9 mouse cellular contexts compared by ENCODE assay signal in the genomic region with DNA sequence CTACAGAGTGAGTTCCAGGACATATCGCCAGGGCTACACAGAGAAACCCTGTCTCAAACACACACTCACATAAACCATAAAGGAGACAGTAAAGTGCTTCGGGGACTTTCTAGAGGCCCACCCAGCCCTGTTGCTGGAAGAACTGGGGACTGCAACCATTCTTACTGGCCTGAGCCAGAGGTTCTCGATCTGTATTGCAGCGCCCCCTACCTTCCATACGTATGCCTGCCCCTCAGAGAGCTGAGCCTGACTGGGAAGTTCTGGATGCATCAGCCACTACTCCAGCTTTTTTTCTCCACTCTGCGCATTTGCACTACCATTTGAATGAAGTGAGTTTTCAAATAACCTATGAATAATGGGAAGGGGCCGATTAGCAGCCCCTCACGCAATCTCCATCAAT. TPM values are rescaled to one million over a fixed set of nuclear protein-coding genes. Genes with fewer than 3 reads are reported as not detected.
DNase-seq lines count a peak whose midpoint lies in the region.
"Had no signal": no experiment of that assay in that cellular context is flagged by ENCODE, and none has a peak within 500 bp of the region (broad histone marks: within the 10 kb centered on the region; RNA-seq: fewer than 3 reads in every experiment).

No protein-coding gene starts in this region.

- DNase-seq in adrenal gland, postnatal 10 days, result peak; percentile 45
- DNase-seq in adrenal gland, postnatal 4 days (ENCODE audit: low spot score in 2 of 2), result no peak
- DNase-seq in lung, adult 18-20 months, result peak; percentile 60 to 71
- DNase-seq in lung, postnatal 25 days (ENCODE audit: low spot score), result no peak
- peak; percentile 28 for DNase-seq in heart, postnatal 4 days
- DNase-seq in retina, postnatal 1 day, result peak; percentile 46
- DNase-seq in forebrain, embryonic 10.5 days (ENCODE audit: extremely low spot score, low spot score), result no peak
- DNase-seq in midbrain, embryonic 10.5 days (ENCODE audit: low spot score), result no peak

- H3K4me1 ChIP-seq in forebrain, embryonic 10.5 days, result no peaks in the 10 kb centered on the region
- no peaks in the 10 kb centered on the region for H3K4me1 ChIP-seq in midbrain, embryonic 10.5 days
- H3K4me1 ChIP-seq: stomach, embryonic 15.5 days had no signal

- H3K9me3 ChIP-seq in forebrain, embryonic 10.5 days, result no peaks in the 10 kb centered on the region
- no peaks in the 10 kb centered on the region for H3K9me3 ChIP-seq in midbrain, embryonic 10.5 days (replicated peaks)
- H3K9me3 ChIP-seq: stomach, embryonic 15.5 days had no signal

- H3K27ac ChIP-seq in forebrain, embryonic 10.5 days, result no peak overlapping the region
- no peak overlapping the region for H3K27ac ChIP-seq in midbrain, embryonic 10.5 days (replicated peaks)
- H3K27ac ChIP-seq: stomach, embryonic 15.5 days had no signal

- no peak overlapping the region for H3K4me3 ChIP-seq in forebrain, embryonic 10.5 days
- no peak overlapping the region for H3K4me3 ChIP-seq in midbrain, embryonic 10.5 days
- H3K4me3 ChIP-seq: stomach, embryonic 15.5 days had no signal

- 65% methylated on average over 8 of the region's 8 CpGs for WGBS in forebrain, embryonic 10.5 days
- WGBS in midbrain, embryonic 10.5 days, result 63% methylated on average over 8 of the region's 8 CpGs

- H3K27me3 ChIP-seq in forebrain, embryonic 10.5 days (ENCODE audit: poor library complexity, severe bottlenecking), result no peaks in the 10 kb centered on the region
- no peaks in the 10 kb centered on the region for H3K27me3 ChIP-seq in midbrain, embryonic 10.5 days (ENCODE audit: low read depth, poor library complexity, severe bottlenecking)
- H3K27me3 ChIP-seq: stomach, embryonic 15.5 days had no signal

- H3K36me3 ChIP-seq in forebrain, embryonic 10.5 days (replicated peaks), result no peaks in the 10 kb centered on the region
- H3K36me3 ChIP-seq in midbrain, embryonic 10.5 days, result no peaks in the 10 kb centered on the region
- H3K36me3 ChIP-seq: stomach, embryonic 15.5 days had no signal

RNA-seq across cellular contexts. Expression of a gene that starts 13.2 kb away (rescaled TPM):
- 10 to 100 TPM; 23.9 to 46.6 TPM for total RNA-seq in adrenal gland, postnatal 10 days (2021)
- total RNA-seq in adrenal gland, postnatal 4 days (2021), result 10 to 100 TPM; 20.2 to 49.6 TPM
- 10 to 100 TPM; 37.1 to 47.2 TPM for total RNA-seq in heart, postnatal 4 days (2021)
- polyA plus RNA-seq in forebrain, embryonic 10.5 days (2016; fragmentation: Nextera tagmentation; extraction: Ambion mirVana), result 12.3 and 14.2 TPM in 2 replicates
- polyA plus RNA-seq in midbrain, embryonic 10.5 days (2016; fragmentation: Nextera tagmentation; extraction: Ambion mirVana), result 9.4 and 12.9 TPM in 2 replicates

RNA-seq across cellular contexts. Expression of a gene that starts 17.5 kb away (rescaled TPM):
- 10 to 100 TPM in 1 of 2 experiments, 1 to 10 TPM in 1; 9.2 to 17.6 TPM for total RNA-seq in adrenal gland, postnatal 10 days (2021)
- 1 to 10 TPM; 7.4 to 7.8 TPM for total RNA-seq in adrenal gland, postnatal 4 days (2021)
- total RNA-seq in heart, postnatal 4 days (2021), result 1 to 10 TPM; 3.0 to 3.9 TPM
- polyA plus RNA-seq in forebrain, embryonic 10.5 days (2016; fragmentation: Nextera tagmentation; extraction: Ambion mirVana), result 1.1 and 1.3 TPM in 2 replicates
- polyA plus RNA-seq in midbrain, embryonic 10.5 days (2016; fragmentation: Nextera tagmentation; extraction: Ambion mirVana), result 0.59 and 1.3 TPM in 2 replicates

RNA-seq across cellular contexts. Expression of a gene that starts 22.3 kb away (rescaled TPM):
- 10 to 100 TPM; 33.0 to 37.3 TPM for total RNA-seq in adrenal gland, postnatal 10 days (2021)
- 10 to 100 TPM; 40.9 to 43.3 TPM for total RNA-seq in adrenal gland, postnatal 4 days (2021)
- 1 to 10 TPM; 3.6 to 4.5 TPM for total RNA-seq in heart, postnatal 4 days (2021)
- polyA plus RNA-seq in forebrain, embryonic 10.5 days (2016; fragmentation: Nextera tagmentation; extraction: Ambion mirVana), result 13.3 and 14.8 TPM in 2 replicates
- polyA plus RNA-seq in midbrain, embryonic 10.5 days (2016; fragmentation: Nextera tagmentation; extraction: Ambion mirVana), result 13.0 and 13.7 TPM in 2 replicates

RNA-seq across cellular contexts. Expression of a gene that starts 28.2 kb away (rescaled TPM):
- 1 to 10 TPM; 3.8 to 9.5 TPM for total RNA-seq in adrenal gland, postnatal 10 days (2021)
- total RNA-seq in adrenal gland, postnatal 4 days (2021), result 10 to 100 TPM; 12.7 to 17.4 TPM
- 1 to 10 TPM; 1.5 to 1.8 TPM for total RNA-seq in heart, postnatal 4 days (2021)
- 23.8 and 28.4 TPM in 2 replicates for polyA plus RNA-seq in forebrain, embryonic 10.5 days (2016; fragmentation: Nextera tagmentation; extraction: Ambion mirVana)
- 32.4 and 41.9 TPM in 2 replicates for polyA plus RNA-seq in midbrain, embryonic 10.5 days (2016; fragmentation: Nextera tagmentation; extraction: Ambion mirVana)

RNA-seq across cellular contexts. Expression of a gene that starts 34.6 kb away (rescaled TPM):
- 10 to 100 TPM; 15.9 to 20.6 TPM for total RNA-seq in adrenal gland, postnatal 10 days (2021)
- total RNA-seq in adrenal gland, postnatal 4 days (2021), result 10 to 100 TPM; 18.9 to 22.7 TPM
- 10 to 100 TPM; 13.2 to 13.3 TPM for total RNA-seq in heart, postnatal 4 days (2021)
- 39.1 and 43.3 TPM in 2 replicates for polyA plus RNA-seq in forebrain, embryonic 10.5 days (2016; fragmentation: Nextera tagmentation; extraction: Ambion mirVana)
- polyA plus RNA-seq in midbrain, embryonic 10.5 days (2016; fragmentation: Nextera tagmentation; extraction: Ambion mirVana), result 43.4 and 55.9 TPM in 2 replicates

Comparison
In these comparisons a context has a peak if more than half of its experiments do, and no peak if none do; other contexts are left out.
1. DNase-seq: peak in adrenal gland, postnatal 10 days (single experiment), lung, adult 18-20 months (2 of 2), heart, postnatal 4 days (single experiment) and retina, postnatal 1 day (single experiment); none in adrenal gland, postnatal 4 days (0 of 2), lung, postnatal 25 days (single experiment), forebrain, embryonic 10.5 days (single experiment) and midbrain, embryonic 10.5 days (single experiment).
2. RNA of a gene that starts 22.3 kb away (total RNA-seq): 40.9 to 43.3 TPM in adrenal gland, postnatal 4 days and 33.0 to 37.3 TPM in adrenal gland, postnatal 10 days; 3.6 to 4.5 TPM in heart, postnatal 4 days; every median in the first group is over 4 times any median in the second.